Mouse (Mus musculus) v-Abl transformed pro-B cells (cell line): ENCODE measurements at regions not wholly inside any gene's neighbourhood (a gene's known extent, or its start where the extent isn't known, plus 50 kb on each side); places are given as distances from the start of the nearest gene placed in this dataset.

Source experiments
- in situ Hi-C, 2 experiments: fragments of 400-800 bp; cut with MboI; formaldehyde crosslinking; loops; one replicate each; pipeline ENCODE4 v1.15.1; 2025; ENCODE audit not compliant: unreplicated experiment in 2 of 2

DNA sequence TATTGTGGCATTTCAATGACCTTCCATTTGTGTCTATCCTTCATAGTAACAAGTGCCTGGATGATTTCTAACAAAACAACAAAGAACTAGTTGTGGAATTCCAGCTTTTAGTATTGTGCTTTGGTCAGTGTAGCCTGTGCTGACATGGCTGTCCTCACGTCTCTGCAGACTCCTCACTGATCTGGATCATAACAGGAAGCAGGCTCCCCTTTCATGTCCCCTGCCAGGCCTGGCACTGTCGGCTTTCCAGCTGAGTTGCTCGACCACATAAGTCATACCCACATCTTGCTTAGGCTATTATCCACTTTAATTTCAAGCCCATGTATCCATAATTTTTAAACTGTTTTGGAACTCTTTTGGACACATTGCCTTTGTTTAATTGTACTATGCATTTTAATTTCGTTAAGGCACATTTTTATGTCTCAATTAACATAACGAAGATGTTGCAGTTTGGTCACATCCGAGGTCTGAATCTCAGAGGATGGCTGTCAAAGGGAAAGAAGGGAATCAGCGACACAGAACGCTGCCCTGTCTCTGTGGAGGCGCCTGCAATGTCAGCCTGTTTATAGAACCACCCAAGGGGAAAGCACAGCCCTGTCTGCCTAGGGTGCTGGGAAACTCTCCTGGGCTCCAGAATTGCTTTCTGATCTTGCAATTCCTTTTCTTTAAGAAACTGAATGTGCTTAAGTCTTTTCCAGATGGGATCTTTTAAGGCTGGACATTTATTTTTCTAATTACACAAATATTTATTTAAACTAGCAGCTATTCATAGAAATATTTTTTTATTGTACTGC, 215.5 kb upstream of the Ndst3 start:
- in situ Hi-C loops, result no loop called here

DNA sequence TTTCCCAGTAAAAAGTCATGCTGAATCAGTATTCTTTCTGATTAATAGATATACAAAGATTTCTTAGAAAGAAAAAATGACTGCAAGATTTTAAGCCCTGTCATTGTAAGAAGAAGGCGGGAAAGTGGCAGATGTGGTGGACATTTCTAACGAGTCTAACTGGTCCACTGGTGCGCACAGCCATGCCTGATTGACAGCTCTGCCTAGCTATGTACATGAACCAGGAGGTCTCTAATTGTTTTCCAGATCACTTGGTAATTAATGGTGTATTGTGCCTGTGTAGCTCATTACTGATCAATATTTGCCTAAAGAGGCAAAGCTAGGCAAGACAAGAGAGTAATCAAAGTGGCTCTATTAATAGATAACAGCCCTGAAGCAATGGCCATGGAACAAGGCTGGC, 227.5 kb upstream of the Ndst3 start:
- in situ Hi-C loops, result no loop called here

DNA sequence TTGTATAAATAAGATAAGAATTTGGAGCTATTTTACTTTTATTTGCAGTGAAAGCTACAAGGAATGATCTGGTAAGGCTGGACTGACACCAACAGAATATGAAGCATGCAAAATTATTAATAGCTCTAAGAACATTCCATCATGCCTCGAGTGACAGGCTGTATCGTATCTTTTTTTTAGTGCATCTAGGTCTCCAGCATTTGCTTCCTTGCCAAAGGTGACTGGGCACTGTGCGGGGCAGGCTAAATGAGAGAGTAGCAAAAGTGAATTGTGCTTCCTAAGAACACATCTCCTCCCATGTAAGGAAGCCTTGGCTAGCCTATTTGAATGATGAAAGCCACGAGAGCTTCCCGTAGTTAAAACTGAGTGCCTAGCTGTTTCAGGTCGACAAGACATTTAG, 261.5 kb upstream of the Ndst3 start:
- in situ Hi-C loops, result no loop called here

GRCm38 (mm10) chr3:123967373-123967772, 276.7 kb upstream of the Ndst3 start:
- in situ Hi-C loops, result no loop called here

DNA sequence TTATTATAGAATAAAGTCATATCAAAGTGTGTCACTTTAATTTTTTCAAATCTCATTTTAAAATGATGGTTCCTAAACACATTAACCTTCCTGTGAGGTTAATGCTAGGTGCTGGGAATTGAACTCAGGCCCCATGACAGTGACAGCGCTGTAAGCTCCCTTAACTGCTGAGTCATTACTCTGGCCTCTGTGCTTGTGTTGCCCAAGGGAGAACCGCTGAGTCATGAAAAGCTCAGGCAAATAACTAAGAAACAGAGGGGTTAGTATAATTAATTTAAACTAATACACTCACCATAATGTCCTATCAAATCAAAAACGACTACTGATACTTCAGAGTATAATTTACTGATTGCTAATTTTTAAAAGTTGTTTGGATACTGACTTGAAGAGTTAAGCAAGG, 281.7 kb upstream of the Ndst3 start:
- in situ Hi-C loops, result no loop called here

GRCm38 (mm10) chr3:123973806-123974576, 283.3 kb upstream of the Ndst3 start:
- in situ Hi-C loops, result no loop called here

GRCm38 (mm10) chr3:123976475-123976874, 285.8 kb upstream of the Ndst3 start:
- in situ Hi-C loops, result no loop called here

DNA sequence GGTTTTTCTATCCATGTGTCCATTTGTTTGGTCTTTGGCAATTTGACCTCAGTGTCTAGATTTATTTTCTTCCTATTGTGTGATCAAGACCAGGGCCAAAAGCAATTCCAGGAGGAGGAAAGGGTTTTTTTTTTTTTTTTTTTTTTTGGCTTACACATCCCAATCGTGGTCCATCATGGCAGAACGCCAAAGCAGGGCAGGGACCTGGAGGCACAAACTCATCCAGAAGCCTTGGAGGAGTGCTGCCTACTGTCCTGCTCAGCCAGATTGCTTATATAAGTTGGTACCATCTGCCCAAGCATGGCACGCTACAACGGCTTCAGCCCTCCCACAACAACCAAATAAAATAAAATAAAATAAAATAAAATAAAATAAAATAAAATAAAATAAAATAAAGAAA, 286.5 kb upstream of the Ndst3 start:
- in situ Hi-C loops, result no loop called here

- in situ Hi-C loops, result no loop called here
Measured at GRCm38 (mm10) chr3:123983045-123983444, 292.4 kb upstream of the Ndst3 start.

- in situ Hi-C loops, result no loop called here
Measured at GRCm38 (mm10) chr3:123983530-123983929, 292.9 kb upstream of the Ndst3 start.

GRCm38 (mm10) chr3:123984028-123984427, 293.4 kb upstream of the Ndst3 start:
- in situ Hi-C loops, result no loop called here

DNA sequence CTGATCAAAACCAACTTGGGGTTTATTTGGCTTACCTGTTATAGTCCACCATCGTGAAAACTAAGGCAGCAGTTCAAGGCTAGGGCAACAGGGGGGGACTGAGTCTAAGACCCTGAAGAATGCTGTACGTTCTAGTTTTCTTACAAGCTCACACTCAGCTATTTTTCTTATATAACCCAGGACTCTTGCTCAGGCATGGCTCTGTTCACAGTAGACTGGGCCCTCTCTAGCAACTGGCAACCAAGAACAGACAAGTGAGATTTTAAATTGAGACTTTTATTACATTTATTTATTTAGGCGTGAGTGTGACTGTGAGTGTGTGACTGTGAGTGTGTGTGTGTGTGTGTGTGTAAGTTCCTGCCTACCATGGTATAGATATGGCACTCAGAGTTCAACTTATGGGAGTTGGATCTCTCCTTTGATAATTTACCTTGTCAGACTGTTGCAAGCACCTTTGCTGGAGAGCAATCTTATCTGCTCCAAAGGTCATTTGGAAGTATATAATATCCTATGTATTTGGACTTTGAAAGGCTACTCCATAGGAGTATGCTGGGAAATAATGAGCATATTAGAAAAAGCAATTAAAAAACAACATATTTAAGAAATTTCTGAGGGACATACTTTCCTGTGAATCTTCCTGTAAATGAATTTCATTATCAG, 309.4 kb upstream of the Ndst3 start:
- in situ Hi-C loops, result no loop called here

DNA sequence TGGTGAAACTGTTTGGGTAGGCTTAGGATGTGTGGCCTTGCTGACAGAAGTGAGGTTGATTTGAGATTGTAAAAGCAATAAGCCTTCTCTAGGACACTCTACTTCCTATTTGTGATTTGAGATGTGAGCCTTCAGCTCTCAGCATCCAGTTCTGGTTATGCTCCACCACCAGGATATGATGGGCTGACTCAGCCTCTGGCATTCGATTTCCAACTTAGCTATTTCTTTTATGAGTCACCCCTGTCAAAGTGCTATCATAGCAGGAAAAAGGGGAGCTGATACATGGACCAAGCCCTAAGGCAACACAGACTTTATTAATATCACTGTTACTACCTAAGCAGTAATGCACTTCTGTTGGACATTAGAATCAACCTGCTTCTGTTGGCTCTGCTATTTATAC, 310.2 kb upstream of the Ndst3 start:
- in situ Hi-C loops, result no loop called here

DNA sequence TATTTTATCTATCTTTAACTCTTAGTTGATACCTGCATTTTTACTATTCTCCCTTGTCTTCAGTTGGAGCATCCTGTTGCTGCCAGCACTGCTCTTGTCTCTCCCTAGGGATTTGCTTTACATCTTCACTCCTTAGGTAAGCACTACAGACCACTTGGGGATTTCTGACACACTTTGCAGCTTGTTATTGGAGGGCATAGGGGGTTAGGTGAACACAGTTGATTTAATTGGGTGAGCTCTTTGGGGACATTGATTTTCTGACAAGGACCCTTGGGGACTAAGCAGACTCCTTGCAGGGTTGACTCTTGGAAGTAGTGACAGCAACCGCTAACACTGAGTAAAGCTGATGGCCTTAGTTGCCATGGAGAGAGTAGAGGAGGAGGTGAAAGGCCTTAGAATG, 309.0 kb upstream of the Tram1l1 start:
- in situ Hi-C loops, result no loop called here

- in situ Hi-C loops, result no loop called here
Measured at GRCm38 (mm10) chr3:124018618-124019017, 302.0 kb upstream of the Tram1l1 start.

DNA sequence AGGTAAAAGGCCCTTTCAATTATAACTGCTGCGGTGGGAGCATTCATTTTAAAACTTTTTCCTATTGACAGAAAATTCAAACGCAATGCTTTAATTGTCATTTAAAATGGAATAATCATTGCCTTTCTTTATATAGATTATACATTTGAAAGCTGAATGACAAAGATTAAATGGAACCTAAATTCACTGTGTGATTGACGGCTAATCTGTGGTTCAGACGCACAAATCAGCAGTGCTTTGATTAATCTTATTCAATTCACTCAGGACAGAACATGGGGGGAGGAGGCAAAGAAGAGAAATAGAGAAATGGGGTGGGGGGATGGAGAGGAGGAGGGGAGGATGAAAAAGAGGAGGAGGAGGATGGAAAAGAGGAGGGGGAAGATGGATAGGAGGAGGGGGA, 294.5 kb upstream of the Tram1l1 start:
- in situ Hi-C loops, result no loop called here

DNA sequence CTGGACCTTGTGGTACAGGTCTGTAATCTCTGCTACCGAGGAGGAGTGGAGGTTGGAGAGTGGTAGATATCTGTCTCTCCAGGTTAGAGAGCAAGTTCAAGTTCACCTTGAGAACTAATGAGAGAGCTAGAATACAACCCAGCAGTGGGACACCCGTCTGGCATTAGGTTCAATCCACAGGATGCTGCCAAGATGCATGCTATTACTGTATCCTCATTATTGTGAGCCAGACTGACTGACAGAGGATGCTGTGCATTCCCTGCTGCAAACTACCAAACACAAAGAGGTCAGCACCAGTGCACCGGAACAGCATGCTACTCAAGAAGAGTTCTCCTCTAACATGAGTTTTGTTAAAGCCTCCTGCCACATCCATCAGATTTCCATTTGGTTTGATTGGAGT, 253.6 kb upstream of the Tram1l1 start:
- in situ Hi-C loops, result loop anchor here (10.0 to 25.0 kb wide), 6 partner anchors 262 to 552 kb away; partner anchors contain the start of gene 1700003H04Rik (in 1 of the 2)

DNA sequence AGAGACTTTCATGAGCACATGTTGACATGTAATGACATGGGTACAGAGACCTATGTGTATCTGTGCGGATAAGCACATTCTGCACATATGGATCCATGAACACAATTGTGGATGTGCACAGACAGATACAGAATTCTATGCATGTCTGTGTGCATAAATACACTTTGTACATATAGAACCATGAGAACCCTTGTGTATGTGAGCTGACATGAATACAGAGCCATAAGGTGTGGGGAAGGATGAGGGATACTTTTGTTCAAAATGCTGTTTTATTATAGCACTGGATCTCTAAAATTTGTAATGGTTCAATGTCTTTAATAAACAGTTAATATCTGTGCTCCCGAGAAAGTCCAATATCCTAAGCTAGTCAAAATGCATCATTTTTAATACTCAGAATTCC, 253.1 kb upstream of the Tram1l1 start:
- in situ Hi-C loops, result loop anchor here (10.0 to 25.0 kb wide), 6 partner anchors 263 to 553 kb away; partner anchors contain the start of gene 1700003H04Rik (in 1 of the 2)

GRCm38 (mm10) chr3:124067971-124068370, 252.7 kb upstream of the Tram1l1 start:
- in situ Hi-C loops, result loop anchor here (10.0 to 25.0 kb wide), 6 partner anchors 263 to 553 kb away; partner anchors contain the start of gene 1700003H04Rik (in 1 of the 2)

GRCm38 (mm10) chr3:124069182-124069581, 251.5 kb upstream of the Tram1l1 start:
- in situ Hi-C loops, result loop anchor here (10.0 to 25.0 kb wide), 6 partner anchors 264 to 554 kb away; partner anchors contain the start of gene 1700003H04Rik (in 1 of the 2)

DNA sequence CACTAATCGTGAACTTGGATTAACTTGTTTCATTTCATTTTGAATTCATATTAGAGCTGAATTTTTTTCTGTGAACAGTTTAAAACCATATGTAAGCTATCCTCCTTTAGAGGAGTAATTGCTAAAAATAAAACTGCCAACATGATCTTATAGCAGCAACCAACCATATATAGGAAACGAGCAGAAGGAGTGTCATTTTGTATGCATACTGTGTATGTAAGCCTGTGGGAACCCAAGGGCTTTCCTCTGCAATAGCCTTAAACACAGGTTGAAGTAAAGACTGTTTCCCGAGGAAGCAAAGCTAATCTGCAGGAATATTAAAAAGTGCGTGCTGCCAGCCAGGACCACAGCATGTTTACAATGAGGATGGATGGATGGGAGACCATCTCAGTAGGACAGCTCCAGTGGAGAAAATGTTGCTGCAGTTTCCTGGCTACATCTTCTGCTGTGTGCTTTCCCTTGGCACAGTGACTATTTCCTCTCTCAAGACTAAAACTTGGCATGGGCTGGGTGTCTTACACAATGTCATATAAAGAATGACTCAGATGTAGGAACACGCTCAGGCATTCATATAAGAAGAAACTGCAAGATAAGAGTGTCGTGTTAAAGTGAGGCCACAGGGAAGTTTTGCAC, 244.6 kb upstream of the Tram1l1 start:
- in situ Hi-C loops, result no loop called here
